Mouse (Mus musculus) liver, adult 2 months (tissue): Measurements from ENCODE around the gene Nuak2.

Experiments
- CTCF ChIP-seq: fragments of 200-500 bp; IDR thresholded peaks from 2 replicates; pipeline ENCODE4 v1.5.1; 2011; ENCODE audit warnings: low read depth, low read length, control low read depth
- POLR2A ChIP-seq: fragments of 200-500 bp; IDR thresholded peaks from 2 replicates; pipeline ENCODE4 v1.6.1; 2011; ENCODE audit warnings: low read length, control low read depth; ENCODE audit not compliant: insufficient read depth; ENCODE audit errors: extremely low read depth

GRCm38 (mm10) chr1:132331283-132331682, 15.4 kb downstream of the Nuak2 start:
- TF ChIP-seq CTCF (no peak), POLR2A (no peak)
